Mouse (Mus musculus) adrenal gland (tissue): ENCODE measurements around the gene Hoxa2.

Source experiments
- intact Hi-C: fragments of 180-260 bp; cut with DNase I; formaldehyde crosslinking; loops from one replicate; pipeline ENCODE4 v1.15.1; 2025

Gene Hoxa2

DNA sequence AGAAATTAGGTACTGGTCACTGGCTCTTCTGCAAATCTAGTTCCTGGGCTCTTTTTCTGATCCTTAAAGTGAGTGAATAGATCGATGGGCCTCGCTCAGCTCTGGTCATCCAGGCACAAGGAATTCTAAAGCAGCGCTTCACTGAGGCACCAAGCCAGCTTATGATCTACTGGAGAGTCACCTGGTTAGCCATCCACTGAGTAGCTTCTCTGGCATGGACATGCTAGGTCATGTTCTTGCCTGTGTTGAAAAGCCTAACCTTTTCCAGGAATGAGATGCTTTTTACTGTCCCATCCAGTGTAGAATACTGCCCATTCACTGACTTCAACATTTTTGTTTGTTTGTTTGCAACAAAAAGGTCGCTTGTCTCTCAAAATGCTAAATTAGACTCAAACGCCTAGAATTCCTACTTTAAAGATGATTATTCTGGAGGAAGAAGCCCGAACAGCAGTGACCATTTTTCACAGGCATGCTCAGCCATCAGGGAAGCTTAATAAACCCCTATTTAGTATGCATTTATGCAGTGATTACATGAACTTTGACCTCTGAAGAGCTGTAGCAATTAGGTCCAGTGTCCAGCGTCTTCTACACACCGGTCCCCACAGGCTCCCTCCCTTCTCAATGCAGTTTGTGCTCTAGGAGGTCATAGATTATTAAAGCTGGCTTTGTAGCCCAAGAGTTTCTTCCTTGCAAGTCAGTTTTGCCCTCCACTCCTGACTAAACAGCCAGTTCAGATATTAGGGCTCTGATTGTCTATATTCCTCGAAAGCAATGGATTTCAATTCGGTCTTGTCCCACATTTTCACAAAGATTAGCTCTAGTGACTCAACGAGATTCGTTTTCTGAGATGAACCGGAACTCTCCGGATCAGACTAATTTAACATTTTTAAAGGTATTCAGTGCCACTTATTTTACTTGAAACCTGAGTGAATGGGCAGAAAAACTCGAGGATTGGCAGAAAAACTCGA is 12.1 kb downstream of the Hoxa2 start:
- intact Hi-C loops: no loop called here

DNA sequence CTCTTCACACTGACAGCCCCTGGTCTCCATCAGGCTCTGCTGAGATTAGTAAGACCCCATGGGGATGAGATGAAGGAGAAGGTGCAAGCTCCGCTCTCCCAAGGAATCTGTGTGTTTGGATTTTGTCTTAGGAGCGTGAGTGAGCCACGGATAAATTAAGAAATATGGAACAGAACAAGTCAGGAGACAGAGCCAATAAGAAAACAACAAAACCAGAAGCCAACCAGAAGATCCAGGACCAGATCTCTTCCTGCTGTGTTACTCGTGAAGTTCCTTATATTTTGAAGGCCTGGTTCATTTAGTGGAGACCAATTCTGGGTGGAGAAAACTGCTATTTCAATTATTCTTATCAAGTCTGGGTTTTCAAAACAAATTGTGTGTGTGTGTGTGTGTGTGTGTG is 13.1 kb downstream of the Hoxa2 start:
- intact Hi-C loops: no loop called here

DNA sequence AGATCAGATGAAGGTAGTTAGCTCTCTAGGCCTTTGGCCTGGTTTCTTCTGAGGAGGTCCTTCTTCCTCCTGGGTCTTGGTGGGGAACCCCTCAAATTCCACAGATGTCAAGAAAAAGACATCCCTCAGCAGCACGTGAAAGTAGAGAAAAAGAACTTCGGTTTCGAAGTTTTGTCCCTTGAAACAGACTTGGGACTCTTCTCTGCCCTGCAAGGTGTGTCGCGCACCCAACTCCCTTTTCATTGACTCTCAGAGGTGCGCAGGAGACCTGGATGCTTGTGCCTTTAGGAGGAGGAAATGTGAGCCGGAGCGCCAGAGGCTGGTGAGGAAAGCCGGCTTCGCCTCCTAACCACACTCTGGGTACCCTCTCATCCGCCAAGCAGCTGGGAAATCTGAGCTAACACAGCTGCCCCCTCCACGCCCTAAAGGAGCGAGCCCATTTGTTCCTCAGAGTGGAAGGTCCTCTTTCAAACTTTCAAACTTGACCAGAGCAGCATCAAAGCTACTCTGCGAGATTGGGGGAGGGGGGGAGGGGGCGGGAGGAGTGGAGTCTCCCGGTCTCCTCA is 14.1 kb downstream of the Hoxa2 start:
- intact Hi-C loops: no loop called here

DNA sequence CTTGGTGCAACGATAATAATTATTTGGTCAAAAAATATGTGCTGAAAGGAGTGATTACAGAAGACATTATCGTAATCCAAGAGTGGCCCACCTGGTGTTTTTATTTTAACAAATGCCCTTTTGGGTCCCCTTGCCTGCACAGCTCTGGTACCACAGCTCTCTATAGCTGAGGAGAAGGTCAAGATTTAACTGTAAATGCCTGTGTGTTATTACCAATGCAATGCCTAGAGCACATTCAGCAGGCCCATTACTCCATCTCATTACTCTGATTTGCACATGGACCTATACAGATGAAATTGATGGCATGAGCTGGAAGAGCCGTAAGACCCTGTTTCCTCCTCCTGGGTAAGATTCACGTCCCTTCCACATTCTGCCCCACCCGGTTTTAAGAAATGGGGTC is 25.5 kb downstream of the Hoxa2 start:
- intact Hi-C loops: no loop called here

DNA sequence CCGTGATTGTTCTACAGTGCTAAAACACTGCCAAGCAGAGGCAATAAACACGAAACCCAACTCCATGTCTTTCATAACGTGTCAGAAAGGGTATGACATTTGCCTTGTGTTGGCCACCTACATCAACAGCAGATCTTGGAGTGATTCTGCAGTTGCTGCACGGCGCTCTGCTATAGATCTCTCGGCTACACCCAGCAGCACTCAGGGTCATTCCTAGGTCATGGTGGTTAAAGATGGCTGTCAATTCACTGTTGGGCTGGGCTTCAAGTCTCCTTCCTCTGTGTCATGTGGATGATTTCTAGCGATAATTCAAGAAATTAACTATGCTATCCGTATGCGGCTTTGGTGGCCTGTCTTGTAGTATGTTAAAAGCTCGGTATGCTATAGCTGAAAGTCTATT is 26.1 kb downstream of the Hoxa2 start:
- intact Hi-C loops: no loop called here

DNA sequence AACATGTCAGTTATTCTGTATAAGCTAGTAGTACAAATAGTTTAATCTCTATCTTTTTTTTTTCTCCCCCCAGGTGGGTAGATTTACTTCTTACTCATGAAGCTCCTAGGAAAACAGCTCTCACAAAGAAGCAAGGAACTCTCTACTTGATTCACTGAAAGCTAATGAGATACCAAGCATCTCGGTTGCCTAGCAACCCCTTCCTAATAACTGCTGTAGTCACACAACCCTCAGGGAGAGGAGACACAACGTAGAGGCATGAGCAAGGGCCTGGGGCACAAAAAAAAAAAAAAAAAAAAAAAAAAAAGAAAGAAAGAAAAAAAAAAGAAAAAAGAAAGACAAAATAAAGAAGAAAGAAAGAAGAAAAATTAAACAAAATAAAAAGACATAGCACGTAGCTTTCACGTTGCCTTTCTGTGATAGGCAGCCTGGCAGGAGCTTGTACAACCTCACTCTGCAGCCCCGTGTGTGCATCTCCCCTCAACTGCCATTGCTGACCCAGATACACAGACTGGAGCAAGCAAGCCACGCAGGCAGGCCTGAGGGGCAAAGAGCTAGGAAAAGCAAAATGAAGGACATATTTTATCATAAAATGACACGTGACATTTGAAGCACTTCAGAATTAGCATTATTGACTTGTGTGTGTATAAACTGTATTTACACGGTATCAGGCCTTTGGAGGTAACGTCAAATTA is 26.6 kb downstream of the Hoxa2 start:
- intact Hi-C loops: no loop called here

DNA sequence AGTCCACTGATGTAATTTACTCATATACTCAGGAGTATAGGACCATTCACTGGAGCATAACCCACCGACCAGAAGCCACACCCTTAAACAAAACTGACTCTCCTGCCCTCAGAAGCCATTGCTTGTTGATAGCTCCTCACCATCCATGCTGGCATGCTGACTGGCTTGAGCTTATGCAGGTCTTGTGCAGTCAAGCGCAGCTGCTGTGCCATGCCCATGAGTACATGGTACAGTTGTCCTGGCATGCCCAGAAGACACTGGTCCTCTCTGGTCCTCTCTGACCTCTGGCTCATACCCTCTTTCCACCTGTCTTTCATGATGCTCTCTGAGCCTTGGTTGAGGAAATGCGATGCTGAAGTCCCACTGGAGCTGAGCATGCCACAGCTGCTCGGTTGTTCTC is 41.0 kb downstream of the Hoxa2 start:
- intact Hi-C loops: no loop called here

DNA sequence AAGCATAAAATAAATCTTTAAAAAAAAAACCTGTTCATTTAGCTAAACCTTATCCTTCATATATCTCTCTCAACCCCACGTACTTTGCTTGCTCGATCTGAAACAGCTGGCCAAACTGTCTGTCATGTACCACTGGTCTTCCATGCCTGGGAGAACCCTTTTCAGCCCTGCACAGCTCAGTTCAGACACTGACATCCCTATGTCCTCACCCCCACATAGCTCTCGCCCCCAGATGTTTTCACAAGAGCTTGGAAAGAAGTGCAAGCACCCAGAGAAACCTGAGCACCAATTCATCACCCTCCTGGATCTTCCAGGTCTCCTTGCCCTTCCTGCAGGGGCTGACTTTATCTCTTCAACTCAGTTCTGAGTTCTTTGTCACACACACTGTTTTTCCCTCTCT is 43.5 kb downstream of the Hoxa2 start:
- intact Hi-C loops: no loop called here

DNA sequence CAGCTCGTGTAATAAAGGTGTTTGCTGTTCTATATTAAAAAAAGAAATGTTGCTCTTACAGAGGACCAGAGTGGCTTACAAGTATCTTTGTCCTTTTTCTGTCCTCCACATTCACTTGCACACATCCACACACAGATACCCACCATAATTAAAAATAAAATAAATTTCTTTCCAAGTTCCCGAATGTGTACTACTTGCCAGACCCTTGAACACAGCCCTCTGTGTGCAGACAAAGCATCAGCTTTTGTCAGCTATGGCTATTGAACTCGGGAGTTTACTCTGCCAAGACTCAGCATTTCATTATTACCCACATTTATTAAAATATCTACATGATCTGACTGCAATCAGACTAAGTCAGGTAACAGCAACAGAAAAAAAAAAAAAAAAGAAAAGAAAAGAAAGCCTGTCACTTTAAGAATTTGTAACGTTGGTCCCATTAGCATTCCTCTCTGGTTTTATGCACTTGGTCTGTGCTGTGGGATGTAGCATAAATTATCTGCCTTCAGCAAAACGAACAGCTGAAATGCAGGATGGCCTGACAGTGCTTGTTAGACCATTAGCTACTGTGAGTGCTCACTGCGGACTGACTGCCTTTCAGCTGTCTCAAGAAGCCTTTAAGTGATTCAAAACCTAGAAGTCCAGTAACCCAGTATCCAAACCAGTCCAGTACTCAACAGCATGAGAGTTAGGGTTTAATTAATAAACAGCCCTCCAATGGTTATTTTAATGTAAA is 45.6 kb downstream of the Hoxa2 start:
- intact Hi-C loops: no loop called here

DNA sequence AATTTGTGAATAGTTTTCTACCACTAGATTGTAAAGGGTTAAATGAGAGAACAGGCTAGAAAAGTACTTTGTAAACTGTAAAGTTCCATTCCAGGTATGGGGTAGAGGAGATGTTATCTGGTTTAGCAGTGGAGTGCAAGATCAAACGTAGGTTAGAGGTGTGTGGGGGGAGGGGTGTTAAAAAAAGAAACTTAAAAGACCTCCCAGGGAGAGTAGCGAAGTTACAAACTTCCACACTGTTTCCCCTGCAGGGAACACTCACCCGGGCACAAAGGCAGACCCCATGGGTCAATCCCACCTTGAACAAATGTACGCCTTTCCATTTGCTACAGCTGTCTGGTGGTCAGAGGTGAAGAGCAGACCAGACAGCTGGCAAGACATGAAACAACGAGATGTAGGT is 48.7 kb downstream of the Hoxa2 start:
- intact Hi-C loops: no loop called here
